Mouse (Mus musculus): ENCODE results near the gene Spata25.

Spata25 gene

GRCm38 (mm10) chr2:164783926-164784581 lies 44.3 kb downstream of the Spata25 start:
- no peak for DNase-seq (ENCODE audit: low read depth, low spot score)

- no peak for DNase-seq (ENCODE audit: low read depth, low spot score)
Observed at GRCm38 (mm10) chr2:164781876-164782275, 46.5 kb downstream of the Spata25 start.

DNA sequence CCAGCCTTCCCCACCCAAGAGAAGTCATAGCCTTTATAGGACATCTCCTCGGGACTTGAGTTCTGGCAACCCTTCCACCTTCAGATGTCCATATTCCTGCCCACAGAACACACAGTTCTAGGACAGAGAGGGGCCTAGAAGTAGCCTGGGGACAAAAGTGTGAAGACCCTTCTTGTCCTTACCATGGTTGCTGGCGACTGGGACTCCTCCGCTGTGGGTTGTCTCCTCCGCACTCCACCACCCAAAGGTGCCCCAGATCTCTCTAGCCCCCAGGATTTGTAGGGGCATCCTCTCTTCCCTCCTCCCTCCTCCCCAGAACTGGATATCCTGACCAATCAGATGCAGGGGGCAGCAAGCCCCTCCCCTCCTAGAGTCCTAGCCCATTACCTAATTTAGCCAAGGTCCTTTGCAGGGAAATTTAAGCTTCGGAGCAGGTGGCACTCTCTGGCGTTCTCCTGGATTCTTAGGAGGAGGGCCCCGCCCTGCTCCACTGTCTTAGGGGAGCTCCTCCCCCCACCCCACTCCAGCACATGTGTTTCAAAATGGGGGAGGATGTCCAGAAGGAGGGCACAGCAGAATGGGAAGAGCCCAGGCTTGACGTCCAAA lies 48.8 kb downstream of the Spata25 start, which contains the start of gene Tnnc2:
Gene Tnnc2 (minus strand): TSS at position 487 of the 606 bp plus-strand sequence.
- no peak for DNase-seq (ENCODE audit: low read depth, low spot score)

DNA sequence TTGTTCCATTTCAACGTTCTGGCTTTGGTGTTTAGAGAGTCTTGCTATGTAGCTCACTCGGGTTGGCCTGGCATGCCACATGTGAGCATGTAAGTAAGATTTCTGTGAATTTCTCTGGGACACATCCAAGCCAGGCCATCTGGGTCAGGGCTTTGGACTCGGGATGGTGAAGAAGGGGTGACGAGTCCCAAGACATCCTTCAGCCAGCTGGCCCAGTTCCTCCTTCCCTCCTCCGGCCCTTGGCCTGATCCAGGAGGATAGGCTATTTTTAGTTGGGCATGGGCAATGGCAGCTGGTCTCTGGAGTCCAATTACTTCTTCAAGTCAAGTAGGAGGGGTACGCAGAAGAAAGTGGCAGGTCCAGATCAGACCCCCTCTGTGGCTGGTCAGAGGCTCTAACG lies 49.5 kb downstream of the Spata25 start:
- DNase-seq (ENCODE audit: low read depth, low spot score) = no peak

- DNase-seq (ENCODE audit: low read depth, low spot score) = no peak
Observed at GRCm38 (mm10) chr2:164778015-164778287, 50.4 kb downstream of the Spata25 start.

- no peak for DNase-seq (ENCODE audit: low read depth, low spot score)
Observed at GRCm38 (mm10) chr2:164777246-164778014, 50.9 kb downstream of the Spata25 start.

DNA sequence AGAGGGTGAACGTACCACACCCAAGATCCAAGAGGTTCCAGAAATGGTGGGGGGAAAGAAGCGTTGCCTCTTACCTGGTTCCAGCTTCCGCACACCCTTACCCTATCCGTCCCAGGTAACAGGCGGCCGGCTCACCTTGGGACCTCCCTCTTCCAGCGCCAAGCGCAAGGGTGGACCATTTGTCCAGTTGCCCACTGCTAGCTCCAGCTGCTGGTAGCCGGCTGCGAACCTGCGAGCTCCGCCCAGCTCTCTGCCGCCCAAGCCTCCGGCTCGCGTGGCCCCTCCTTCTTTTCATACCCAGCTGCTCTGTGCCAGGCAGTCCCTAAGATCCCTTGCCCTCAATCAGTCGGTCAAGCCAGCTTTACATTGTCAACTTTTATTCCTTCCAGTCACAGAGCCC lies 51.5 kb downstream of the Spata25 start:
- no peak for DNase-seq (ENCODE audit: low read depth, low spot score)

Measured in embryo, embryonic 11.5 days (tissue).